In genomic region chr9:53022096-53022495, GRCm38 (mm10) we compare ENCODE assay signal across 29 mouse cellular contexts.
A peak's percentile ranks its signal among the peaks of the same experiment; 100 is the strongest.
DNase-seq lines count a peak whose midpoint lies in the region; ATAC-seq lines count a peak whose summit lies in the region.
"Had no signal": no experiment of that assay in that cellular context is flagged by ENCODE, and none has a peak within 500 bp of the region (broad histone marks: within the 10 kb centered on the region; RNA-seq: fewer than 3 reads in every experiment).

No protein-coding gene starts in this region.

- H3K4me3 ChIP-seq in forebrain, embryonic 12.5 days (replicated peaks), result no peak overlapping the region
- H3K4me3 ChIP-seq: embryonic facial prominence, embryonic 13.5 days; embryonic facial prominence, embryonic 15.5 days; erythroblast, embryonic 14.5 days; forebrain, embryonic 10.5 days; forebrain, embryonic 13.5 days; forebrain, embryonic 15.5 days had no signal

- peak; percentile 13 for DNase-seq in ES-CJ7 (ENCODE audit: low read depth, low spot score)
- DNase-seq in R1 (ENCODE audit: low read depth, low spot score), result peak; percentile 3
- peak; percentile 9 for DNase-seq in brain, adult 2 months (ENCODE audit: low read depth, low spot score)
- peak; percentile 81 for DNase-seq in retina, postnatal 1 day
- no peak for DNase-seq in left cerebral cortex, adult 9 months (ENCODE audit: low spot score in 2 of 2)
- no peak for DNase-seq in layer of hippocampus, adult 11-12 months (ENCODE audit: low spot score)
- DNase-seq: adrenal gland, adult 8-10 months; adrenal gland, postnatal 14 days; adrenal gland, postnatal 36 days; B cell, adult 2 months; cerebellum, adult 11 months; cerebellum, adult 18-20 months; cerebellum, adult 8-10 months; cerebellum, adult 9-11 months; cerebellum, postnatal 14 days; cerebellum, postnatal 36 days; embryo, embryonic 11 days; forebrain, postnatal 0 days had no signal

- no peak for ATAC-seq in forebrain, embryonic 12.5 days (ENCODE audit: low FRiP score)
- ATAC-seq: activated CD4-positive, CD25-positive, alpha-beta regulatory T cell, adult 4 months; CD4-positive, CD25-positive, alpha-beta regulatory T cell, adult 4 months; forebrain, embryonic 13.5 days; forebrain, embryonic 15.5 days; forebrain, postnatal 0 days; Patski had no signal

- H3K4me2 ChIP-seq in forebrain, embryonic 12.5 days, result no peak overlapping the region
- H3K4me2 ChIP-seq: embryonic facial prominence, embryonic 13.5 days; embryonic facial prominence, embryonic 15.5 days; forebrain, embryonic 13.5 days; forebrain, embryonic 15.5 days had no signal

- WGBS in forebrain, embryonic 12.5 days, result 83% methylated on average over 4 of the region's 4 CpGs

- no peak overlapping the region for H3K27ac ChIP-seq in forebrain, embryonic 12.5 days
- H3K27ac ChIP-seq: embryonic facial prominence, embryonic 13.5 days; embryonic facial prominence, embryonic 15.5 days; forebrain, embryonic 10.5 days; forebrain, embryonic 13.5 days; forebrain, embryonic 15.5 days had no signal

- no peaks in the 10 kb centered on the region for H3K27me3 ChIP-seq in forebrain, embryonic 12.5 days
- H3K27me3 ChIP-seq: CH12.LX; embryonic facial prominence, embryonic 13.5 days; embryonic facial prominence, embryonic 15.5 days; forebrain, embryonic 13.5 days; forebrain, embryonic 15.5 days; Patski had no signal

- no peaks in the 10 kb centered on the region for H3K9me3 ChIP-seq in forebrain, embryonic 12.5 days
- H3K9me3 ChIP-seq: embryonic facial prominence, embryonic 13.5 days; embryonic facial prominence, embryonic 15.5 days; forebrain, embryonic 10.5 days; forebrain, embryonic 13.5 days; forebrain, embryonic 15.5 days had no signal

- H3K9ac ChIP-seq in forebrain, embryonic 12.5 days, result no peak overlapping the region
- H3K9ac ChIP-seq: embryonic facial prominence, embryonic 13.5 days; embryonic facial prominence, embryonic 15.5 days; forebrain, embryonic 13.5 days; forebrain, embryonic 15.5 days; forebrain, postnatal 0 days had no signal

- H3K4me1 ChIP-seq in forebrain, embryonic 12.5 days, result no peaks in the 10 kb centered on the region
- H3K4me1 ChIP-seq: embryonic facial prominence, embryonic 13.5 days; embryonic facial prominence, embryonic 15.5 days; forebrain, embryonic 10.5 days; forebrain, embryonic 13.5 days; forebrain, embryonic 15.5 days had no signal

- H3K36me3 ChIP-seq in forebrain, embryonic 12.5 days (replicated peaks), result no peaks in the 10 kb centered on the region
- H3K36me3 ChIP-seq: embryonic facial prominence, embryonic 13.5 days; embryonic facial prominence, embryonic 15.5 days; forebrain, embryonic 10.5 days; forebrain, embryonic 15.5 days had no signal

Comparison
In these comparisons a context has a peak if more than half of its experiments do, and no peak if none do; other contexts are left out.
1. DNase-seq: peak in ES-CJ7 (single experiment), R1 (single experiment), brain, adult 2 months (single experiment) and retina, postnatal 1 day (single experiment); none in left cerebral cortex, adult 9 months (0 of 2) and layer of hippocampus, adult 11-12 months (single experiment).